Mouse (Mus musculus) urinary bladder, postnatal 0 days (tissue): ENCODE data around the gene Zfp993. TPM values are rescaled to one million over a fixed set of nuclear protein-coding genes. Genes with fewer than 3 reads are reported as not detected.

Source experiments
- polyA plus RNA-seq: library from polyadenylated mRNA; unstranded; fragments of >200 nt; fragmentation: Nextera tagmentation; extraction: Ambion mirVana; gene quantifications from 2 replicates; pipeline ENCODE4 v1.2.1, GENCODE M21; 2015

The Zfp993 gene
- polyA plus RNA-seq: 1.9 and 2.4 TPM in 2 replicates

DNA sequence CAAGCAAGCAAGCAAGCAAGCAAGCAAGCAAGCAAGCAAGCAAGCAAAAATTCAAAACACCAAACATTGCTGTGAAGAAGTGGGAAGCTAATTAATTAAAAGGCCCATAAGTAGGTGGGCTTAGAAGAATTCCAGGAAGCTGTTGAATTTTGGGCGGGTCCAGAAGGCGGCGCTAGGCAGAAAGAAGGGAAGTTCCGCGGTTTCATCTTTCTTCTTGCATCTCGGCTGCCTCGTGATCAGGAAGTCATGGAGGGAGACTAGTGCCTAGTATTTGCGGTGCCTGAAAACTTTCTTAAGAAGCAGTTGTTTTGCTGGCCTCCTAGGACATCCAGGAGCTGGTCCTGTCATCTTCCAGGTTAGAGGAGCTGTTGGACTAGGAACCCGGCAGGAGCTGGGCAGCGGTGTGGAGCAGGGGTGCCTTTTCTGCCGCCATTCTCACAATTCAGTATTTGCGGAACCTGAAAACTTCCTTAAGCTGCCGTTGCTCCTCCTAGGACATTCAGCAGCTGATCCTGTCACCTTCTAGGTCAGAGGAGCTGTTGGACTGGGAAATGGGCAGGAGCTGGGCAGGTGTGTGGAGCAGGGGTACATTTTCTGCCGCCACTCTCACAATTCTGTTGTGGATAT, at the start of gene Zfp993:
Gene Zfp993, plus strand, starts transcription at position 188 of the 627 bp plus-strand sequence.

Other genes with a start within 250 kb of the Zfp993 start
- gene Zfp992, start 161.9 kb upstream of the Zfp993 start, polyA plus RNA-seq: 2.2 and 2.5 TPM in 2 replicates
- 0.04 TPM in 1 of 2 replicates, not detected in the other for gene Zfp981, start 108.9 kb upstream of the Zfp993 start, polyA plus RNA-seq